Mouse (Mus musculus) liver, embryonic 15.5 days (tissue): ENCODE data around the gene Prl7d1. TPM values are rescaled to one million over a fixed set of nuclear protein-coding genes. Genes with fewer than 3 reads are reported as not detected.
"Not testable (repeated sequence)": the region's sequence is repeated elsewhere in the genome, so short reads cannot be mapped to it uniquely, and the experiment has no call there.

Source experiments
- ATAC-seq: fragments of 200-750 bp; cut with Nextera tagmentation; 2 replicates; pipeline ENCODE4 v1.8.0; 2017; ENCODE audit warnings: moderate number of reproducible peaks, mild to moderate bottlenecking, moderate library complexity; ENCODE audit not compliant: insufficient read depth
- H3K27ac ChIP-seq: fragments of 300-500 bp; sonication (generic); replicated peaks from 2 replicates; pipeline ENCODE4 v1.5.1; 2015; ENCODE audit warnings: mild to moderate bottlenecking, inconsistent platforms
- H3K27me3 ChIP-seq: fragments of 300-500 bp; sonication (generic); 2 replicates; pipeline ENCODE4 v1.6.1; 2015; ENCODE audit warnings: mild to moderate bottlenecking, inconsistent platforms
- H3K36me3 ChIP-seq: fragments of 300-500 bp; sonication (generic); replicated peaks from 2 replicates; pipeline ENCODE4 v1.6.1; 2015; ENCODE audit warnings: moderate library complexity, mild to moderate bottlenecking, inconsistent platforms
- H3K4me1 ChIP-seq: fragments of 300-500 bp; sonication (generic); replicated peaks from 2 replicates; pipeline ENCODE4 v1.6.1; 2015; ENCODE audit warnings: inconsistent platforms
- H3K4me2 ChIP-seq: fragments of 300-500 bp; sonication (generic); 2 replicates; pipeline ENCODE4 v1.6.1; 2015; ENCODE audit warnings: moderate library complexity, mild to moderate bottlenecking, inconsistent platforms
- H3K4me3 ChIP-seq: fragments of 300-500 bp; sonication (generic); replicated peaks from 2 replicates; pipeline ENCODE4 v1.5.1; 2015; ENCODE audit warnings: mild to moderate bottlenecking, inconsistent platforms
- H3K9ac ChIP-seq: fragments of 300-500 bp; sonication (generic); 2 replicates; pipeline ENCODE4 v1.6.1; 2015; ENCODE audit warnings: moderate library complexity, mild to moderate bottlenecking, inconsistent platforms
- H3K9me3 ChIP-seq: fragments of 300-500 bp; sonication (generic); replicated peaks from 2 replicates; pipeline ENCODE4 v1.6.1; 2016; ENCODE audit warnings: inconsistent platforms
- WGBS: fragments of 180-500 bp; shearing (Covaris S2); methylation state at CpG from one replicate; pipeline ENCODE4 v1.1.7; 2015; ENCODE audit warnings: mixed read lengths; ENCODE audit not compliant: insufficient replicate concordance; 5-methylcytosine and 5-hydroxymethylcytosine counted together
- polyA plus RNA-seq: library from polyadenylated mRNA; unstranded; fragments of >200 nt; fragmentation: Nextera tagmentation; extraction: Ambion mirVana; gene quantifications from 2 replicates; pipeline ENCODE4 v1.2.1, GENCODE M21; 2015

Prl7d1 gene
- not detected in 2 replicates for polyA plus RNA-seq

DNA sequence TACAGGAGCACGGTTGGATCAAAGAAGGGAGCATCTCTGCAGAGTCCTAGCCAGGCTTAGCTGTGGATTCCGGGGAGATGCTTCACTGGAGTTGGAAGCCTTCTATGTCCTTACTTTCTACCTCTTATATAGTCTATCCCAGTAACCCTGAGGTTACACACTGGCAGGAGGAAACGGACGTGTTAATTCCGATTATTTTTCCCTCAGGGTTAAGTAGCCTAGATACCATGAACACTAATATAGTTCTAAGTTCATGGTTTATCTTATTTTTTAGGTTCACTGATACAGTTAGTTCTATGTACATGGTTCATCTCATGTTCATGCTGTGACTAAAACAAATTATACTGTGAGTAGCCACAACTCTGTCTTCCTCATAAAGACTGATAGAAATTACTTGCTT lies at the start of gene Prl7d1:
Gene Prl7d1 (minus strand): TSS at position 101 of the 400 bp plus-strand sequence.
- Histone ChIP-seq H3K9ac (no peak within 1 kb of the TSS), H3K4me2 (no peak within 1 kb of the TSS), H3K4me1 (no peaks in the 10 kb centered on the region), H3K4me3 (no peak within 1 kb of the TSS), H3K27me3 (no peaks in the 10 kb centered on the region), H3K36me3 (no peaks in the 10 kb centered on the region), H3K9me3 (no peaks in the 10 kb centered on the region), H3K27ac (no peak within 1 kb of the TSS)
- ATAC-seq: no peak
- 68% methylated on average over 5 of the region's 5 CpGs for WGBS

- Histone ChIP-seq H3K27ac (no peak overlapping the region), H3K4me3 (no peak overlapping the region), H3K4me1 (no peaks in the 10 kb centered on the region), H3K9ac (no peak overlapping the region), H3K27me3 (no peaks in the 10 kb centered on the region), H3K4me2 (no peak overlapping the region), H3K36me3 (no peaks in the 10 kb centered on the region), H3K9me3 (no peaks in the 10 kb centered on the region)
- no peak for ATAC-seq
- WGBS: 67% methylated on average over 10 of the region's 10 CpGs
Measured at GRCm38 (mm10) chr13:27734512-27735186, 18.1 kb upstream of the Prl7d1 start.

DNA sequence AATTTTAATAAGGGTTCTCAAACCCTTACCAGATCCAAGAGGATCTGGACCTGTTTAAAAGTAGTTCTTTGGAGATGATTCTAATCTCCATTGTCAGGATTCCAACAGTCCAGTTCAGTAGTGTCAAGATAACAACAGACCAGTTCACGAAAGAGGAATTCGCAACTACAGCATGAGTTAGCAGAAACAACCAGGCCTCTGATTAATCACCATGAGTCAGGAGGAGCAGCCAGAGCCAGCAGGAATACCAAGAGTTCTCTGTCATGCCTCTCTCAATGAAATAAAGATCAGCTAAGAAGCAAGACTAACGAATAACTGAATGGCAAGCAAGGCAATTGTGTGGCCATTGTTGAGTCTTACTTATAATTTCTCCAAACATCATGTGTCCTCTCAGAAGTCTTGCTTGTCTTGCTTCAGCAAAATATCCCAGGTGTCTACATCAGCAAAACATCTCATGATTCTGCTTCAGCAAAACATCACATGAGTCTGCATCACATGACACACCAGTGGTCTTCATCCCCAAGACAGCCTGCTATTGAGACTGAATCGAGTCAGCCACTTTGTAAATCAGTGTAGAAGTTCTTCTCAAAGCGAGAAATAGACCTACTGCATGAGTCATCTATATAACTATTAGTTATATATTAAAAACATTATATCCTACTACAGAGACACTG lies 13.9 kb upstream of the Prl7d1 start:
- WGBS: 47% methylated on average over 5 of the region's 5 CpGs
- H3K9me3 ChIP-seq: not testable (repeated sequence)

GRCm38 (mm10) chr13:27725057-27725456 lies 8.5 kb upstream of the Prl7d1 start:
- 60% methylated on average over 3 of the region's 3 CpGs for WGBS
- H3K9ac ChIP-seq, H3K4me1 ChIP-seq, H3K27ac ChIP-seq, H3K4me3 ChIP-seq, H3K36me3 ChIP-seq, H3K4me2 ChIP-seq, H3K9me3 ChIP-seq, ATAC-seq, H3K27me3 ChIP-seq: not testable (repeated sequence)

More for the DNA sequence above, 13.9 kb upstream of the Prl7d1 start:
- not testable (repeated sequence) for H3K4me1 ChIP-seq, H3K27ac ChIP-seq, ATAC-seq, H3K9ac ChIP-seq, H3K27me3 ChIP-seq, H3K4me3 ChIP-seq, H3K4me2 ChIP-seq, H3K36me3 ChIP-seq

DNA sequence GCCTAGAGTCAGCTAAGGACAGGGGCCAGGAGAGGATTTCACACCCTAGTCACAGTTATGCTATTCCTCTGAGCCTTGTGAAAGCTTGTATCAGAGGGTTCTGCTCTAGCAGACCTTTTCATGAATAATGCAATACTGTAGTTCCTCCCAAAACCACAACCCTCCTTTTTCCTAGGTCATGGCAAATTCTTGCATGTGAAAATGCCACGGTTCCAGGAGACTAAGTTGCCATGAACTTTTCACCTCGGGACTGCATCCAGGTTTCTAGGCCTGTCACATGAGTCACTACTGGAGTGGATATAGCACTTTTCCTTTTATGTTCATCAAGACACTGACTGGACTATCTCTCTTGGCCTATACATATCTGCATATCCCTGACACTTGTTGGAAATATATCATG lies 10.0 kb downstream of the Prl7d1 start:
- Histone ChIP-seq H3K9me3 (no peaks in the 10 kb centered on the region), H3K27ac (no peak overlapping the region), H3K4me3 (no peak overlapping the region), H3K27me3 (no peaks in the 10 kb centered on the region), H3K9ac (no peak overlapping the region), H3K36me3 (no peaks in the 10 kb centered on the region), H3K4me2 (no peak overlapping the region), H3K4me1 (no peaks in the 10 kb centered on the region)
- 31% methylated on average over 2 of the region's 2 CpGs for WGBS
- no peak for ATAC-seq

DNA sequence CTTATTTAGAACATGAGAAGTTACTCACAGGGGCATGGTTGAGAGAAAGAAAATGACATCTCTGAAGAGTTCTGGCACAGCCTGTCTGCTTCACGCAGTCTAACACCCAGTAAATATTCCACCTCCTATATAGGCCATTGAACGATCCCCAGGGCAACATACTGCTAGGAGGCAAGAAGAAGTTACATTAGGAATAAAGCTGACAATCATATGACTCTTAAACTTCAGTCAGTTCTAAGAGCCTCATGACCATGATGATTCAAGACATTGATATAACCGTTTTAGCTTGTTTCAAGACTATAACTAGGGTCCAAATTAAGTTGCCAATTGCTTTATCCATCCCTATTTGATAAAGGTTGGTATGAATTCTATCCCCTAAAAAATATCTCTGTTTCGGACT lies 48.6 kb downstream of the Prl7d1 start, which contains the start of gene Prl7a2:
Gene Prl7a2 (minus strand): TSS at position 101 of the 400 bp plus-strand sequence.
- WGBS: 51% methylated on average over 4 of the region's 4 CpGs

DNA sequence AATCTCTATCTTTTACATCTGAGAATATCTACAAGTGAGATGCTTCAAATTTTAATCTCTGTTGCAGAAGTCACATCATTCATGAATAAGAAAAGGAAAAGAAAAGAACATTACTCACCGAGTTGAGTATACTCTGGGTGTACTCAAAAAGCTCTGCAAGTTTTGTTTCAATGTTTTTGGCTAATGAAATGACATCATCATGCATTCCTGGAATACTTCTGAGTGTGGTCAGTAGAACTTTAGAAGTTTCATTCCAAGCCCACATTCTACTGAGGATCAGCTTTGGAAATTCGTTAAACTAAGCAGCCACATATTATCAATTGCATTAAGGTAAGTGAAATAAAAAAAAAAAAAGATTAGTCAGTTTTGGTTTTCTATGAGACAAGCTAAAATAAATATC lies 55.8 kb downstream of the Prl7d1 start:
- Histone ChIP-seq H3K36me3 (no peaks in the 10 kb centered on the region), H3K4me1 (no peaks in the 10 kb centered on the region), H3K27ac (no peak overlapping the region), H3K27me3 (no peaks in the 10 kb centered on the region), H3K4me2 (no peak overlapping the region), H3K9me3 (no peaks in the 10 kb centered on the region), H3K4me3 (no peak overlapping the region), H3K9ac (no peak overlapping the region)
- no peak for ATAC-seq
- 49% methylated on average over 2 of the region's 2 CpGs for WGBS

More for the DNA sequence above, 48.6 kb downstream of the Prl7d1 start, which contains the start of gene Prl7a2:
- Histone ChIP-seq H3K36me3 (no peaks in the 10 kb centered on the region), H3K4me2 (no peak within 1 kb of the TSS), H3K4me3 (no peak within 1 kb of the TSS), H3K4me1 (no peaks in the 10 kb centered on the region), H3K27ac (no peak within 1 kb of the TSS), H3K27me3 (no peaks in the 10 kb centered on the region), H3K9ac (no peak within 1 kb of the TSS), H3K9me3 (no peaks in the 10 kb centered on the region)
- no peak for ATAC-seq

Other genes starting within 250 kb of the Prl7d1 start
- gene Prl8a8, start 203.5 kb downstream of the Prl7d1 start, polyA plus RNA-seq: not detected in 2 replicates
- gene Prl8a9, start 152.1 kb downstream of the Prl7d1 start, polyA plus RNA-seq: not detected in 2 replicates
- gene Prl8a1, start 134.6 kb downstream of the Prl7d1 start, polyA plus RNA-seq: not detected in 2 replicates
- not detected in 2 replicates for gene Prl7b1, start 106.2 kb downstream of the Prl7d1 start, polyA plus RNA-seq
- gene Prl7a1, start 74.2 kb downstream of the Prl7d1 start, polyA plus RNA-seq: not detected in 2 replicates
- not detected in 2 replicates for gene Prl7a2, start 48.7 kb downstream of the Prl7d1 start, polyA plus RNA-seq
- not detected in 2 replicates for gene Prl7c1, start 64.1 kb upstream of the Prl7d1 start, polyA plus RNA-seq
- not detected in 2 replicates for gene Prl2a1, start 84.9 kb upstream of the Prl7d1 start, polyA plus RNA-seq
- not detected in 2 replicates for gene Prl2c1, start 132.6 kb upstream of the Prl7d1 start, polyA plus RNA-seq